Mouse (Mus musculus): Measurements from ENCODE around the gene Defb39.

The Defb39 gene

DNA sequence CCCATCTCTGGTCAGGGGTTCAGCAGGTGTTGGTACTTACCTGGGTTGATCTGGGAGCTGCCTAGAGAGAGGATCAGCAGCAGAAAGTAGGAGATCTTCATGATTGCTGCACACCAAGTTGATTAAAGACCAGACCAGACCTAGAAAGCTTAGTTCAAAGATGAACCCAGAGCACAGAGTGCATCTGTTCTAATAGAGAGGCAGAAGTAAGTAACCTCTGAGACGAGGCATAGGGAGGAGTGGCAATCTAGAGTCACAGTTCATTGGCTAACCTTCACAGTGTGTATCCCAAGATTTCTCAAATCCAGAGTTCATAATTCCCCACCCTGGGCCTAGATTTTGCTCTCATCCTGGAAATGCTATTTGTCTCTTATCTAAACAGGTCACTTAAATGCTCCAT lies at the start of gene Defb39:
Defb39 (minus strand) TSS at position 101 of the 400 bp plus-strand sequence.
- no peak for DNase-seq (ENCODE audit: extremely low read depth, low read depth)

DNA sequence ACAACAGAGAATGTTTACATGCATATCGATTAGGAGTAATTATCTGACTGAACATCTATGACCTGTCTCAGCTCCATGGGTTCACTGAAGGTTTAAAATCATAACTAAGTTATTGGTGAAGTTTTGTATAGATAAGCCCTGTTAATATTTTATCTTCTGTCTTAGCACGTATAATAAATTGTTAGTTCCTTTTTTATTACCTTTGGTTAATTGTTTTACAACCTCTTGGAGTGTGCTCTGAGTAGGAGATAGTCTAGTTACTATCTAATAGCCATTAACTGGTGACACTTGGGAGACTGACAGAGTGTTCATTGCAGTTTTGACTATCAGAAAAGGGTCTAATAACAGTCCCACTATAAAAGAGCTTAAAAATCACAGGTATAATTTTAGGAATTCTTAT lies 1.4 kb upstream of the Defb39 start:
- no peak for DNase-seq (ENCODE audit: extremely low read depth, low read depth)

DNA sequence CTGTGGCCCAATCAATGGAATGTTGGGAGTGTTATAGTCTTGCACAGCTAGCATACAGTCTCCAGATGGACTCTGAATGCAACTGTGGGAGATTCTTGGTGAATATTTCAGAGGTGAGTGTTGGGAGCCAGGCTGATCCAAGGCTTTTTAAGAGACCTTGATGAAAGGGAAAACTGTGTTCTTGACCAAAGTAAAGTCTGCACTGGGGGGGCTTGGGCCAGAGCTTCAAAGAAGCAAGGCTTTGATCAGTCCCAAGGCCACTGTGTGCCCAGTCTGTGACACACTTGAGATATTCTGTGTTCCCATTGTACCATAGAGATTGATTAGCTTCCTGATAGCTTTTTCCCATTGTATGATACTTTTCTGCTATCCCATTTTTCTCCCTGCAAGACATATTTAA lies 1.7 kb downstream of the Defb39 start:
- DNase-seq (ENCODE audit: extremely low read depth, low read depth) = no peak

DNA sequence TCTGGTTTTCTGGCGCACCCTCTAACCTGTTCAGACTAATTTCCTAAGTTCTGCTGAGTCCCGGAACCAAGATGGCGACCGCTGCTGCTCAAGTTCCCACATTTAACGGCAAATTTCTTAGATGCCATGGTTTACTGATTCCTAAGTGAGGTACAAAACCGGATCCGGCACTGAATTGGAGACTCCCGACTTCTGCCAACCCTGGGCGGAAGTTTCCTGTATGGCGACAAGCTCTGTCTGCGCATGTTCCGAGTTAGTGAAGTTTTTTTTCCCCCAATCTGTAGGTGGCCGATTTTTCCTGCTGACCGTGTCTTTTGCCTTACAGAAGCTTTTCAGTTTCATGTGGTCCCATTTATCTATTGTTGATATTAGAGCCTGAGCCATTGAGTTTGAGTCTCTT lies 19.4 kb downstream of the Defb39 start:
- no peak for DNase-seq (ENCODE audit: extremely low read depth, low read depth)

DNA sequence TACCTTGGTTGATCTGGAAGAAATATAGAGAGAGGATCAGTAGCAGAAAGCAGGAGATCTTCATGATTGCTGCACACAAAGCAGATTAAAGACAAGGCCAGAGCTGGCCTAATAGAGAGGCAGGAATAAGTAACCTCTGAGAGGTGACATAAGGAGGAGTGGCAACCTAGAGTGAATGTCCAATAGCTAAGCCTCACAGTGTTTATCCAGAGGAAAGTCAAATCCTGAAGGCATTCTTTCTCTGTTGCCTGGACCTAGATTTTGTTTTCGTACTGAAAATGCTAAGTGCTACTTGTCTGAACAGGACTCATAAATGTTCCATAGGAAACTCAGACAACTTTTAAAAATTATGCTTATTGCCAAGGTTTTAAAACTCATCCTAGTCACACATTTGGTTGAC lies 38.1 kb downstream of the Defb39 start, which contains the start of gene Defb38:
Defb38 (minus strand) TSS at position 101 of the 400 bp plus-strand sequence.
- DNase-seq (ENCODE audit: extremely low read depth, low read depth) = no peak
